Mouse (Mus musculus) liver, adult (tissue): ENCODE data around the gene Sbno2.

Experiments used
- GATA4 ChIP-seq: IDR thresholded peaks from 2 replicates; pipeline ENCODE4 v1.6.1; 2014; ENCODE audit warnings: mild to moderate bottlenecking, low read length; ENCODE audit not compliant: insufficient replicate concordance

Sbno2 gene

DNA sequence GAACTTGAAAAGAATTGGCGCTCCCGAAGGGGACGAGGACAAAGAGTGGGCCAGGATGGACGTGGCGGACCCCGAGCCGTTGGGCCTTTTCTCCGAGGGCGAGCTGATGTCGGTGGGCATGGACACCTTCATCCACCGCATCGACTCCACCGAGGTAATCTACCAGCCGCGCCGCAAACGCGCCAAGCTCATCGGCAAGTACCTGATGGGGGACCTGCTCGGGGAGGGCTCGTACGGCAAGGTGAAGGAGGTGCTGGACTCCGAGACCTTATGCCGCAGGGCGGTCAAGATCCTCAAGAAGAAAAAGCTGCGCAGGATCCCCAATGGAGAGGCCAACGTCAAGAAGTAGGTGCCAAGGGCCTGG, 11.2 kb upstream of the Sbno2 start:
- TF ChIP-seq GATA4, result no peak

DNA sequence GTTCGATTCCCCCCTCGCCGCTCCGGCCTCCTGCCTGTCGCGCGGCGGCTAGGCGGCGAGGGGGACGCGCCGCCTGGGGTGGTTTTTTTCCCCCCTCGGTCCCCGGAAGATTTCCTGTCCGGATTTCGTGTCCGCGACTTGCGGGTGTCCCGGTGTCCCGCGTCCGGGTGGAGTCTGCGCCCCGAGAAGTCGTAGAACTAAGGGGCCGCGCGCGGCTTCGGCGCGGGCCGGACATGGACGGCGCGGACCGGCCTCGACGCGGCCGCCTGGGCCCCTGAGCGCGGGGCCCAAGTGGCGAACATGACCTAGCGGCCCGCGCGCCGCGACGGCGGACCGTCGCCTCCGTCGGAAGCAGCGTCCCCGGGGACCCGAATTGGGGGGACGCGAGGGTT, 10.6 kb upstream of the Sbno2 start:
- no peak for TF ChIP-seq GATA4

DNA sequence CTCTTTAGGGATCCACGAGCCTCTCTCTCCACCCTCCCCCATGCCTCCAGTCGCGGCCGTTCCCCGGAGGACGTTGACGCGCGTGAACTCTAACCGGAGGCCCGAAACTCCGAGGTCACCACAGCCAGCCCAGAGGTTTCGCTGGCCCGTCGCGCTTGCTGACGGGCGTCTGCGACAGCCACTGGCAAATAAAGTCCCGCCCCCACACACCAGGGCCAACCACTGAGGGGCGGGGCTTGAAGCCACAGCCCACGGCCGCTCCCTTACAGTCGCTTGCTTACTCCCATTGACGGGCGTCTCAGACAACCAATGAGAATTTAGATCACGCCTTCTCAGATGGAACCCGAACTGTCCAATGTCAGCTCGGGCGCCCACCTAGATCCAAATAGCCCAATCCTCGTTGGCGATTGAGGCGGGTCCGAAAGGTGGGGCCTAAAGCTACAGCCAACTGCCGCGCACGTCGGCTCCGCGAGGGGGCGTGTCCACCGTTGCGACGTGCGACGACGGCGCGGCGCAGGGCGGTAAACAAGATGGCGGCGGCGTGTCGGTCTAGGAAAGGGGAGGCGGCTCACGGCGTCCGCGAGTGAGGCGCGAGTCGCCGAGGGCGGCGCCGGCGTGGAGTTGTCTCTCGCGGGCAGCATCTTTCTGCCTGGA, 10.0 kb upstream of the Sbno2 start, which contains the start of gene Stk11:
TSS of gene Stk11 (plus strand) at position 514 of the 654 bp plus-strand sequence.
- no peak for TF ChIP-seq GATA4

DNA sequence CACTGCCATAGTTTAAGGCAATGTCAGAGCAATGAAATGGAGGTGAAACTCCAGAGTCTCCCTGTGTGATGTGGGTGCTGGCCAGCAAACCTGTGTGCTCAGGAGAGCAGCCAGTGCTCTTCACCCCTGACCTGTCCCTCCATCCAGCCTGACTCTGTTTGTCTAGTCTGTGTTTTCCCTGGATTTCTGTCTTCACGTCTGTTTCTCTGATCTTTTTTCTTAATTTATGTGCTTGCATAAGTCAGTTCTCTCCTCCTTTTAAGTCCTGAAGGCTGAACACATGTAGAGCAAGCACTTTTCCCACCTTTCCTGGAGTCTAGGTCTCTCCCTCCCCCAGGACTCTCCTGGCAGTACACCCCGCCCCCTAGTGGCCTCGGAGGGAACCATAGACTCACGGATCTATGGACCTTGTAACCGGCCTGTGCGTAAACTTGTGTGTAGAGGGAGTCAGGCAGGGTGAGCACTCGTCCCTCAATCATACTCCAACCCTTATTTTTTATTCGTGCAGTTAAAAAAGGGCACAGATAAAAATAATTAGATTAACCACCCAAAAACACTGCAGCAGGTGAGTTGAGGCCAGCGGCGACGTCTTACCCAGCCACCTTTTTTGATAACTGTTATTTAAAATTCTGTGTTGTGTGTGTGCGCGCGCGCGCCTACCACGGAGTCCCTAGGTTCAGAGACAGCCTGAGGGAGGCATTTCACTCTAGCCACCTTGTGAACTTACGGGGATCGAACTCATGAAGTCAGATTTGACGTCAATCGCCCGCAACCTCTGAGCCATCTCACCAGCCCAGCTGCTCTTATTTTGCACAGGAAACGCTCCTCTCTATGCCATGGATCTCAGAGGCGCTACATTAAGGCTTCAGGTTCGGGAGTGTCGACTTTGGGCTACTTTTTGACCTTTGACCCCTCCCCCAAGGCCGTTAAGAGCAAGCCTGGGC, 9.2 kb upstream of the Sbno2 start:
- no peak for TF ChIP-seq GATA4

DNA sequence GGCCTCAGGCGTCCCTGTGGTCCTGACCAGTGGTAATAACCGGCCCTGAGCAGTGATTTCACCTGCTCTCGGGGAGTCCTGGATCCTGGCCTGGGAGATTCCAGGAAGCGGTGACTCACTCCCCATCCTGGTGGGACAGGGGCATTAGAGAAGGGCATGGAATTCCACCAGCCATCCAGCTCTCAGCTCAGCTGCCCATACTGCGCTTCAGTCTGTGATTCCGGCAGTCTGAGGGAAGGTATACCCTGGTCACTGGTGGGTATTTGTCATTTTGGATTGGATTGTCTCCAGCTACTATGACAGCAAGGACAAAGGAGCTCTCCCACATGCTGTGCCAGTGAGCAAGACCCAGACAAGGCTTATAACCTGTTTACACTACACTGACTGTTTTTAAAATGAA, 2.3 kb upstream of the Sbno2 start:
- no peak for TF ChIP-seq GATA4

DNA sequence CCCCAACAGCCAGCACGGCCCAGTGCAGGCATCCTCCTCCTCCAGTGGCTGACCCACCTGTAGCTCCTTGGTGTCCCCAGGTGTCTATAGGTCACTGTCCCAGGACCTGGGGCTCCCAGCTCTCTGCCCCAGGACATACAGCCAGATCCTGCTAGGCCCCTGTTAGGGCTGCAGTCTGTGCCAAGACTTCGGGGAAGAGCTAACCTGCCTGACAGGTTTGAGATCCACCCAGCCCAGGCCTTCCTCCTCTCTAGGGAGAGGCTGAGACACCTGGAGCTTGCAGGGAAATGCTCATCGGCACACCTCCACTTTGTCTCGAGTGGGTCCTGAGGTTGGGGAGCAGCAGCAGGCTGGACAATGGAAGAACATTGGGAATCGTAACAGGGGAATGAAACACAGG, 555 bp upstream of the Sbno2 start:
- no peak for TF ChIP-seq GATA4

DNA sequence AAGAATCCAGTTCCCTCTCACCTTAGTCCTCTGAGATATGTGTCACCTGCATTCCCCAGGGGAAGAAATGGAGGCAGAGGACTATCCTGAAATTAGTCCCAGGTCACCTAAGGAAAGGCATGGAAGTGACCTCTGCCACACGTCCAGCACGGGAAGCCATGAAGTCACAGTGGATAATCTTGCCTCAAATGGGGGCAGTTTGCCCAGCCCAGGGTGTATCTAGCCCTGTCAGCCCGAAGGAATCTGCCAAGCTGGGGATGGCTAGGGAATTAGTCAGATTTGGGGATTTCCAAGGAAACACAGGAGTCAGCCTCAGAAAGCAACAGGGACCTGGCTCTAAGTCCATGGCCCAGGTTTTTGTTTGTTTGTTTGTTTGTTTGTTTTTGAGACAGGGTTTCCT, 1.2 kb downstream of the Sbno2 start:
- TF ChIP-seq GATA4, result no peak

DNA sequence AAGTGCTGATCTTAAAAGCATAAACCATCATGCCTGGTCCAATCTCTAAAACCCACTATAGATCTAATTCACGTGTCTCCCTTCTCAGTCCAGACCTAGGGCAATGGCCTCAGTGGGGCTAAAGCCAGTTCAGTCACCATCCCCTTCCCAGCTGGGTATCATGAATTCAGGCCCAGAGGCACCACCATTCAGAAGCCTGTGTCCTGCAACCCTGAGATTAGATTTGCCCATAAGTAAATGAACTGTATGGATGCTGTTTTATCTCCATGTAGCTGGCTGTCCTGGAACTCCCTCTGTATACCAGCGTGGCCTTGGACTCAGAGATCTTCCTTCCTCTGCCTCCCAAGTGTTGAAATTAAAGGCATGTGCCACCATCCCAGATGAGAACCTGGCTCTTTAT, 2.3 kb downstream of the Sbno2 start:
- no peak for TF ChIP-seq GATA4

DNA sequence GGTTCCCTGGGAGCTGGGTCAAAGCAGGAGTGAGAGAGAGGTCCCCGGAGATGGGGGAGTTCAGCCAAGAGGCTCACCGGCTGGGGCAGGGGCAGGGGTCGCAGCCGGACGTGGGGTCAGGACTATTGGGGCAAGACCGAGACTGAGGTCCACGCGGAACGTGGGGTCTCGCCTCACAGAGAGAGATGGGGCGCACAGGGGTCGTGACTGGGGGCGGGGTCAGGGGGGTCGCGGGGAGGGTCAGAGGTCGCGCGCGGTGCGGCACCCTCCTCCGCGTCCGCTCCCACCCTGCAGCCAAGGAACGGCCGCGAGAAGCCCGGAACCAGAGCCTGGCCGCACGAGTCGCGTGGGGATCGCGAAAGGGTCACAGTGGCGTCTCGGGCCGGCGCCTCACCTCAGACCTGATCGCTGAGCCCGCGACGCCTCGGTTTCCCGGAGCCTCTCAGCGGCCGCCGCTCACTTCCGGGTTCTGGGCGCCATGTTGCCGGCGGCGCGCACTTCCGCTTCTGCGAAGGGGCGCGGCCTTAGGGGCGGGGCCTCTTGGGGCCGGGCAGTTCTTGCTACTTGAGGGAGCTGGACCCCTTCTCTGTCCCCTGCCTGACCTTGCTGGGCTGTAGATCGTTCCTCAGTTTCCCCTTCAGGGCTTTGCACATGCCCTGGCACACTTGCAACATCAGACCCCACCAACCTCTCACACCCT, 3.0 kb downstream of the Sbno2 start:
- TF ChIP-seq GATA4, result no peak

DNA sequence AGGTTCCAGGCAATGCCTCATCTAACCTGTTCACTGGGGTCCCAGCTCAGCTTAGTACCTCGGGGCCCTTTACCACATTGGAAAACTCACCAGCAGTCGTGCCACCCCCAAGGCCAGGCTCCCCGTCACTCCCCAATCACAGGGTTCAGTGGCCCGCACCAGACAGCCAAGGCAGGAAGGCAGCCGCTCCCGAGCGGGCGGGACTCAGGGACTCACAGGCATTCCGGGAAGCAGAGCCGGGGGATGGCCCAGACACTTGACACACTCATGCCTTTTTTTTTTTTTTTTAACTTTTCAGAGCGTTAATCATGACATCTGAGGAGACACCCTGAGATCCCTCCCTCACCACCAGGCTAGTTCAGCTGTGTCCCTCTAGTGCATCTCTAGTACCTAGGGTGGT, 4.4 kb downstream of the Sbno2 start:
- no peak for TF ChIP-seq GATA4

DNA sequence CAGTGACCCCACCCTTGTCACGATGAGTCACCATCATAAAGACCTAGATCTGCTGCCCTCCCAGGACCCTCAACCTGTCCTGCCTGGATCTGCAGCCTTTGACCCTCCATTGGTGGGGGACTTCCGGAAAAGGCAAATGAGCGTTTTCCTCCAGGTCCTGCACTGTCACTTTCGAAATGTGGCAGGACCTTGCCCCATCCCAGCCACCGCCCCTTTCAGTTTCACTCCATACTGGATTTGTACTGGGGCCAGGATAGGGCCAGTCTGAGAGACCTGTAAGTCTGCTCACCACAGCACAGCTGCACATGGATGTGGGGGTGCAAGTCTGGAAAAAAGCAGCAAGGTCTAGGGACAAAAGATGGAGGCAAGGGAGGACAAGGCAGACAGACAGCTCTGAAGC, 6.7 kb downstream of the Sbno2 start:
- no peak for TF ChIP-seq GATA4

DNA sequence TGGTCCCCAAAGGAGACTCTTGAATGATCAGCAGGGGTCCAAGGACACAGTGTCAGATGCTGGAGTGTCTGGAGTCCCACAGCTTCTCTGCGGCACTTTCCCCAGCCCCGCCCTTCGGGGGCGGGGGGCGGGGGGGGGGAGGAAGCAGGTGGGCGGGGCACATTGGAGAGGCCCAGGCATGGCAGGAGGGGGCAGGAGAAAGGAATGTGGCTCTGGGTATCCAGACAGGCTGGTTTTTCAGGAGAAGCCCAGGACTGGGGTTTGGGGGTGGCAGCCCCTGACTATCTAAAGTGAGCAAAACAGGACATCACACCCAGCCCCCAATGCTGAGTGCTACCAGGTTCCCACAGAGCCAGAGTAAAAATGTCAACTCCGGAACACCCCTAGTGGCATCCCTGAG, 8.1 kb downstream of the Sbno2 start:
- TF ChIP-seq GATA4, result no peak

DNA sequence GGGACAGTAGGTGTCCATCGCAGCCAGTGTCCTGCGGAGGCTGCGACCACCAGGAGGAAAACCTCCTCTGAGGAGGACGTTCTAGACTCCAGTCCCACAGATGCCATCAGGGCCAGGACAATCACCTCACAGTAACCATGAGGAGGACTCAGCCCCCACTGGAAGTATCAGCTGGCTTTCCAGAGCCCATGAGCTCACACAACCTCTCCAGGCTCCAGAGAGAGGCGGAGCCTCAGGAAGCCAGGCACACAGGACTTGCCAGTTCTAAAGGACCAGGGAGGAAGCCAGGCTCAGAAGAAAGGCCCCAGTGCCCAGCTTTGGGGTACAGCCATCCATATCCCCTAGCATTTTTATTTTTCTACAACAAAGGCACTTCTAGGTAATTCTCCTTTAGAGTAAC, 9.8 kb downstream of the Sbno2 start:
- TF ChIP-seq GATA4, result no peak

DNA sequence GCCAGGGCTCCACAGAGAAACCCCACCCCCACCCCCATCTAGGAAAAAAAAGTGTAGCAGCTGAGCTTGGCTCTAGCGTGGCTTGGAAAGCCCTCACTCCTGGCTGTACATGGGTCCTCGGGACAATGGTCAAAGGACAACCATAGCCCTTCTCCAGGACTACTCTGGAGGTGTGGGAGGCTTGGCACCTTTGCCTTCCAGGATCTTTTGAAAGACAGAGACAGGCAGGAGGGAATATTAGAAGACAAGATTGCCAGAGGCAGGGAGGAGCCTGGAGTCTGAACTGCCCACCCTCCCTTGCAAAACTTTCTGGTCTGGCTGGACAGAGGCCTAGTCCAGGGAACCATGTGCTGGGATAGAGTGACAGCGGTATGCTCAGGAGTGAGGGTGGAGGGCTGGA, 10.7 kb downstream of the Sbno2 start:
- no peak for TF ChIP-seq GATA4

DNA sequence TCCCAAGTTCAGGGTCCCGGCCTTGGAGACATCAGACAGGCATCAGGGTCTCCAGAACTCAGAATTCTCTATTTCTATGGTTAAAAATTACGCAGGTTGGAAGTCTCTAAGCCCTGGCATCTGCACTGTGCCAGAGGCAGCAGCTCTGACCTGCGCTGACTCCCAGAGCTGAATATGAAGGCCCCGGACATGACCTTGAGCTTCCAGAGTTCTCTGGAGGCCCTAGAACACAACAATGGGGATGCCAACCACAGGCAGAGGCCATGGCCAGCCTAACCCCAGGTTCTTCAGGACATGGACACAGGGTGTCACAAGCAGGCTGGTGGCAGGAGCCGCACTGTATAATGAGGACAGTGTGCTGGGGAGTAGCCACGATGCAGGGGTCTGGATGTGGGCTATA, 11.3 kb downstream of the Sbno2 start:
- TF ChIP-seq GATA4, result no peak

DNA sequence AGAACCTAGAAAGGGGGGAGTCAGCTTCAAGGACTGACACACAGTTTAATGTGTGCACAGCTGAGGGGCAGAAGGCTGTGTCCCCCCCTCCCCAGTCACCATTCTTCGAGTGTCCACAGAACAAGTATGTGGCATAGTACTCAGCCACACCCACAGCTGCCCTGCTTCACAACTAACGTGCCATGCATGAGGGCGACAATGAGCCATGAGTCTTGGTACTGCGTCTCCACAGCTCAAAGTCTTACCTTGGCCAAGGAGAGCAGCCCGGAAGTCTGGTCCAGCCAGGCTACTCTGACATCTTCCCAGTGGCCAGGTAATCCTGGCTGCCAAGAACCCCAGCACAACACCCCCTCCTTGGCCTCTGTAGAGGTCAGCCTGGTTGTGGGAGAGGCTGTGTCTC, 12.7 kb downstream of the Sbno2 start:
- no peak for TF ChIP-seq GATA4
